Mouse (Mus musculus): ENCODE measurements around the gene Hnmt. TPM values are rescaled to one million over a fixed set of nuclear protein-coding genes. Genes with fewer than 3 reads are reported as not detected.

The Hnmt gene
- total RNA-seq (2012; rRNA removed), result not detected in 2 replicates

GRCm38 (mm10) chr2:24049344-24049990, at the start of gene Hnmt:
Gene Hnmt (minus strand): TSS chr2:24049394.
- in situ Hi-C loops (cut with MboI; ENCODE audit: low sequenced_read_pairs in 2 of 2, unreplicated experiment in 2 of 2), result no loop called here
- Histone ChIP-seq H3K9ac (ENCODE audit: insufficient read depth, low read depth, low read length, poor library complexity, severe bottlenecking) (no peak within 1 kb of the TSS), H3K9me3 (ENCODE audit: control insufficient read depth, insufficient read depth, low read depth, low read length) (no peaks in the 10 kb centered on the region), H3K4me1 (ENCODE audit: control insufficient read depth in 2 of 2, insufficient read depth in 2 of 2, low read length in 2 of 2, poor library complexity in 1 of 2) (no peaks in the 10 kb centered on the region), H3K4me3 (ENCODE audit: insufficient read depth in 1 of 2, low read depth in 1 of 2, low read length in 2 of 2, poor library complexity in 1 of 2, severe bottlenecking in 1 of 2) (no peak within 1 kb of the TSS), H3K36me3 (ENCODE audit: control insufficient read depth, insufficient read depth, low read length, poor library complexity, severe bottlenecking) (no peaks in the 10 kb centered on the region), H3K27ac (ENCODE audit: insufficient read depth, low read depth, low read length, poor library complexity, severe bottlenecking) (no peak within 1 kb of the TSS)
- TF ChIP-seq MAFK (IDR thresholded peaks at IDR 0.05; ENCODE audit: insufficient read depth, low read depth, low read length) (no peak), ZNF384 (IDR thresholded peaks at IDR 0.05; ENCODE audit: low read depth, low read length) (no peak), HCFC1 (IDR thresholded peaks at IDR 0.05; ENCODE audit: borderline replicate concordance, insufficient read depth, low read length) (no peak), CHD2 (IDR thresholded peaks at IDR 0.05; ENCODE audit: low read depth, low read length) (no peak), ZC3H11A (IDR thresholded peaks at IDR 0.05; ENCODE audit: borderline replicate concordance, low read depth, low read length) (no peak)
- DNase-seq (ENCODE audit: low read depth, low spot score), result no peak

- Histone ChIP-seq H3K9ac (ENCODE audit: insufficient read depth, low read depth, low read length, poor library complexity, severe bottlenecking) (no peak within 1 kb of the TSS), H3K4me1 (ENCODE audit: control insufficient read depth in 2 of 2, insufficient read depth in 2 of 2, low read length in 2 of 2, poor library complexity in 1 of 2) (no peaks in the 10 kb centered on the region), H3K9me3 (ENCODE audit: control insufficient read depth, insufficient read depth, low read depth, low read length) (no peaks in the 10 kb centered on the region), H3K36me3 (ENCODE audit: control insufficient read depth, insufficient read depth, low read length, poor library complexity, severe bottlenecking) (no peaks in the 10 kb centered on the region), H3K27ac (ENCODE audit: insufficient read depth, low read depth, low read length, poor library complexity, severe bottlenecking) (no peak within 1 kb of the TSS), H3K4me3 (ENCODE audit: insufficient read depth in 1 of 2, low read depth in 1 of 2, low read length in 2 of 2, poor library complexity in 1 of 2, severe bottlenecking in 1 of 2) (no peak within 1 kb of the TSS)
- no peak for TF ChIP-seq CHD2 (IDR thresholded peaks at IDR 0.05; ENCODE audit: low read depth, low read length)
- TF ChIP-seq ZC3H11A (IDR thresholded peaks at IDR 0.05; ENCODE audit: borderline replicate concordance, low read depth, low read length), result no peak
- no peak for TF ChIP-seq HCFC1 (IDR thresholded peaks at IDR 0.05; ENCODE audit: borderline replicate concordance, insufficient read depth, low read length)
- TF ChIP-seq ZNF384 (IDR thresholded peaks at IDR 0.05; ENCODE audit: low read depth, low read length), result no peak
- in situ Hi-C loops (cut with MboI; ENCODE audit: low sequenced_read_pairs in 2 of 2, unreplicated experiment in 2 of 2), result no loop called here
- DNase-seq (ENCODE audit: low read depth, low spot score), result no peak
Observed at GRCm38 (mm10) chr2:24096495-24096894, 47.3 kb upstream of the Hnmt start, which contains the start of gene Tbpl2. Gene Tbpl2 (minus strand): TSS chr2:24096595.

GRCm38 (mm10) chr2:24090921-24091320, 41.7 kb upstream of the Hnmt start:
- no peak overlapping the region for H3K4me3 ChIP-seq (ENCODE audit: insufficient read depth in 1 of 2, low read depth in 1 of 2, low read length in 2 of 2, poor library complexity in 1 of 2, severe bottlenecking in 1 of 2)
- in situ Hi-C loops (cut with MboI; ENCODE audit: low sequenced_read_pairs in 2 of 2, unreplicated experiment in 2 of 2), result no loop called here
- H3K9ac ChIP-seq (ENCODE audit: insufficient read depth, low read depth, low read length, poor library complexity, severe bottlenecking), result no peak overlapping the region
- no peaks in the 10 kb centered on the region for H3K4me1 ChIP-seq (ENCODE audit: control insufficient read depth in 2 of 2, insufficient read depth in 2 of 2, low read length in 2 of 2, poor library complexity in 1 of 2)
- H3K27ac ChIP-seq (ENCODE audit: insufficient read depth, low read depth, low read length, poor library complexity, severe bottlenecking), result no peak overlapping the region
- TF ChIP-seq HCFC1 (IDR thresholded peaks at IDR 0.05; ENCODE audit: borderline replicate concordance, insufficient read depth, low read length) (no peak), MAFK (IDR thresholded peaks at IDR 0.05; ENCODE audit: insufficient read depth, low read depth, low read length) (no peak), CHD2 (IDR thresholded peaks at IDR 0.05; ENCODE audit: low read depth, low read length) (no peak), ZNF384 (IDR thresholded peaks at IDR 0.05; ENCODE audit: low read depth, low read length) (no peak), ZC3H11A (IDR thresholded peaks at IDR 0.05; ENCODE audit: borderline replicate concordance, low read depth, low read length) (no peak)
- no peaks in the 10 kb centered on the region for H3K36me3 ChIP-seq (ENCODE audit: control insufficient read depth, insufficient read depth, low read length, poor library complexity, severe bottlenecking)
- DNase-seq (ENCODE audit: low read depth, low spot score), result no peak
- H3K9me3 ChIP-seq (ENCODE audit: control insufficient read depth, insufficient read depth, low read depth, low read length), result no peaks in the 10 kb centered on the region

- DNase-seq (ENCODE audit: low read depth, low spot score), result no peak
- no peak overlapping the region for H3K9ac ChIP-seq (ENCODE audit: insufficient read depth, low read depth, low read length, poor library complexity, severe bottlenecking)
- no peaks in the 10 kb centered on the region for H3K9me3 ChIP-seq (ENCODE audit: control insufficient read depth, insufficient read depth, low read depth, low read length)
- H3K27ac ChIP-seq (ENCODE audit: insufficient read depth, low read depth, low read length, poor library complexity, severe bottlenecking), result no peak overlapping the region
- no peaks in the 10 kb centered on the region for H3K4me1 ChIP-seq (ENCODE audit: control insufficient read depth in 2 of 2, insufficient read depth in 2 of 2, low read length in 2 of 2, poor library complexity in 1 of 2)
- in situ Hi-C loops (cut with MboI; ENCODE audit: low sequenced_read_pairs in 2 of 2, unreplicated experiment in 2 of 2), result no loop called here
- H3K36me3 ChIP-seq (ENCODE audit: control insufficient read depth, insufficient read depth, low read length, poor library complexity, severe bottlenecking), result no peaks in the 10 kb centered on the region
- no peak for TF ChIP-seq ZNF384 (IDR thresholded peaks at IDR 0.05; ENCODE audit: low read depth, low read length)
- TF ChIP-seq MAFK (IDR thresholded peaks at IDR 0.05; ENCODE audit: insufficient read depth, low read depth, low read length), result no peak
- TF ChIP-seq HCFC1 (IDR thresholded peaks at IDR 0.05; ENCODE audit: borderline replicate concordance, insufficient read depth, low read length), result no peak
- no peak for TF ChIP-seq ZC3H11A (IDR thresholded peaks at IDR 0.05; ENCODE audit: borderline replicate concordance, low read depth, low read length)
- TF ChIP-seq CHD2 (IDR thresholded peaks at IDR 0.05; ENCODE audit: low read depth, low read length), result no peak
- no peak overlapping the region for H3K4me3 ChIP-seq (ENCODE audit: insufficient read depth in 1 of 2, low read depth in 1 of 2, low read length in 2 of 2, poor library complexity in 1 of 2, severe bottlenecking in 1 of 2)
Observed at GRCm38 (mm10) chr2:24050459-24050858, 1.3 kb upstream of the Hnmt start.

Data from ES-E14 (cell line).